Mouse (Mus musculus) neural tube, embryonic 12.5 days (tissue): ENCODE data around the gene Mmp17. TPM values are rescaled to one million over a fixed set of nuclear protein-coding genes. Genes with fewer than 3 reads are reported as not detected.
A peak's percentile ranks its signal among the peaks of the same experiment; 100 is the strongest.

Source experiments
- ATAC-seq: fragments of 200-750 bp; cut with Nextera tagmentation; 2 replicates; pipeline ENCODE4 v1.8.0; 2017; ENCODE audit warnings: low read depth, mild to moderate bottlenecking, moderate TSS enrichment, moderate library complexity; ENCODE audit not compliant: low FRiP score
- H3K27ac ChIP-seq: fragments of 300-500 bp; sonication (generic); 2 replicates; pipeline ENCODE4 v1.5.1; 2016
- H3K27me3 ChIP-seq: fragments of 300-500 bp; sonication (generic); replicated peaks from 2 replicates; pipeline ENCODE4 v1.6.1; 2016; ENCODE audit warnings: mild to moderate bottlenecking
- H3K36me3 ChIP-seq: fragments of 300-500 bp; sonication (generic); 2 replicates; pipeline ENCODE4 v1.6.1; 2016; ENCODE audit warnings: mild to moderate bottlenecking
- H3K4me1 ChIP-seq: fragments of 300-500 bp; sonication (generic); 2 replicates; pipeline ENCODE4 v1.6.1; 2016
- H3K4me2 ChIP-seq: fragments of 300-500 bp; sonication (generic); replicated peaks from 2 replicates; pipeline ENCODE4 v1.6.1; 2016; ENCODE audit warnings: mild to moderate bottlenecking
- H3K4me3 ChIP-seq: fragments of 300-500 bp; sonication (generic); 2 replicates; pipeline ENCODE4 v1.5.1; 2016
- H3K9ac ChIP-seq: fragments of 300-500 bp; sonication (generic); 2 replicates; pipeline ENCODE4 v1.6.1; 2016; ENCODE audit warnings: mild to moderate bottlenecking
- H3K9me3 ChIP-seq: fragments of 300-500 bp; sonication (generic); 2 replicates; pipeline ENCODE4 v1.6.1; 2016; ENCODE audit warnings: mild to moderate bottlenecking
- WGBS: fragments of 180-500 bp; shearing (Covaris S2); methylation state at CpG from one replicate; pipeline ENCODE4 v1.1.7; 2016; 5-methylcytosine and 5-hydroxymethylcytosine counted together
- polyA plus RNA-seq: library from polyadenylated mRNA; unstranded; fragments of >200 nt; fragmentation: Nextera tagmentation; extraction: Ambion mirVana; gene quantifications from 2 replicates; pipeline ENCODE4 v1.2.1, GENCODE M21; 2016

Mmp17 gene
- 6.7 and 6.9 TPM in 2 replicates for polyA plus RNA-seq

- H3K27ac ChIP-seq, result no peak within 1 kb of the TSS
- H3K4me1 ChIP-seq, result peaks cover 30% of the 10 kb centered on the region
- peak within 1 kb of the TSS; percentile 71 for H3K9ac ChIP-seq
- H3K9me3 ChIP-seq, result no peaks in the 10 kb centered on the region
- WGBS, result under 1% methylated on average over 80 of the region's 80 CpGs
- H3K27me3 ChIP-seq, result peaks cover 40% of the 10 kb centered on the region
- peak within 1 kb of the TSS; percentile 97 for H3K4me2 ChIP-seq
- ATAC-seq, result peak; percentile 85
- peak within 1 kb of the TSS; percentile 77 for H3K4me3 ChIP-seq
- H3K36me3 ChIP-seq, result no peaks in the 10 kb centered on the region
Measured at GRCm38 (mm10) chr5:129583761-129584582, at the start of gene Mmp17. TSS of gene Mmp17 (plus strand) at chr5:129584169.

- no peak overlapping the region for H3K9ac ChIP-seq
- no peak overlapping the region for H3K4me3 ChIP-seq
- ATAC-seq, result no peak
- H3K4me1 ChIP-seq, result no peaks in the 10 kb centered on the region
- no peak overlapping the region for H3K27ac ChIP-seq
- peaks cover 34% of the 10 kb centered on the region for H3K36me3 ChIP-seq
- H3K4me2 ChIP-seq, result no peak overlapping the region
- no peaks in the 10 kb centered on the region for H3K9me3 ChIP-seq
- 93% methylated on average over 2 of the region's 2 CpGs for WGBS
- H3K27me3 ChIP-seq, result no peaks in the 10 kb centered on the region
Measured at GRCm38 (mm10) chr5:129534500-129534899, 49.5 kb upstream of the Mmp17 start.

DNA sequence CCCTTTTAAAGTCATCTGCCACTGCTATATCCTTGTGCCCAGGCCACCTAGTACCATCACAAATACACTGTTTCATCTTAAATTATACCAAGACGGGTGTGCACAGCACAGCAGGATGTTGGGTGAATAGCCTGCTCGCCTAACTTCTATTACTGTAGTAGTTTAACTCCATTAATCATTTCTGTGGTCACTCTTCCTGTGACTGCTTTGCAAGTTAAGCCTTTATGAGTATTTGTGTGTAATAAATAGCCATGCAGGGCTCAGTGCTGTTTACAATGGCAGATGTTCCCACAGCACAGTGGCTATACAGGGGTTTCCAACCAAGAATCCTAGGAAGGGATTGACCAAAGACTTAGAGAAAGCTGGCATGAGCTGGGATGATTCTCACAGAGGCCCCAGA lies 48.9 kb upstream of the Mmp17 start:
- Histone ChIP-seq H3K4me1 (no peaks in the 10 kb centered on the region), H3K27me3 (no peaks in the 10 kb centered on the region), H3K27ac (no peak overlapping the region), H3K4me3 (no peak overlapping the region), H3K4me2 (no peak overlapping the region), H3K9ac (no peak overlapping the region), H3K36me3 (peaks cover 34% of the 10 kb centered on the region), H3K9me3 (no peaks in the 10 kb centered on the region)
- WGBS, result 87% methylated on average over 2 of the region's 2 CpGs
- ATAC-seq, result no peak

DNA sequence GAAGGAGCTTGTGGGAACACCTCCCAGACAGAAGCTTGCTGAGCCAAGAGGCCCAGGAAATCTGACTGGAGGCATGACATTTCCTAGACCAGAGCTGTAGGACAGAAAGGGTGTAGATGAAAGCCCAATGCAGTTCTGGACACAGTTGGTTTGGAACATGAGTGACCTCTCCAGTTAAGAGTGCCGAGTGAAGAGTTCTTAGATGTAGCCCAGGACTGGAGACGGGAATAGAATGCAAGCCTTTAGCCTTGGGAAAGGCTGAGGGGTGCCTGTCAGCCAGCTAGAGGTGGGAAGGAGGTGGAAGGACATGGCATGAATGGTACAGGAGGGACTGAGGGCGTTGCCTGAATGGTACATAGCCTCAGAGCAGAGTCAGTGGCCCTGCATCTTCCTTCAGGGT lies 48.5 kb upstream of the Mmp17 start:
- Histone ChIP-seq H3K9ac (no peak overlapping the region), H3K27ac (no peak overlapping the region), H3K4me1 (no peaks in the 10 kb centered on the region), H3K4me2 (no peak overlapping the region), H3K9me3 (no peaks in the 10 kb centered on the region), H3K4me3 (no peak overlapping the region), H3K36me3 (peaks cover 37% of the 10 kb centered on the region), H3K27me3 (no peaks in the 10 kb centered on the region)
- WGBS, result over 99% methylated on average over 3 of the region's 3 CpGs
- ATAC-seq, result no peak

- H3K9ac ChIP-seq, result no peak overlapping the region
- 94% methylated on average over 4 of the region's 4 CpGs for WGBS
- H3K27me3 ChIP-seq, result no peaks in the 10 kb centered on the region
- no peak for ATAC-seq
- H3K36me3 ChIP-seq, result peaks cover 60% of the 10 kb centered on the region
- no peaks in the 10 kb centered on the region for H3K4me1 ChIP-seq
- H3K4me2 ChIP-seq, result no peak overlapping the region
- no peaks in the 10 kb centered on the region for H3K9me3 ChIP-seq
- no peak overlapping the region for H3K4me3 ChIP-seq
- H3K27ac ChIP-seq, result no peak overlapping the region
Measured at GRCm38 (mm10) chr5:129538826-129539225, 45.1 kb upstream of the Mmp17 start.

DNA sequence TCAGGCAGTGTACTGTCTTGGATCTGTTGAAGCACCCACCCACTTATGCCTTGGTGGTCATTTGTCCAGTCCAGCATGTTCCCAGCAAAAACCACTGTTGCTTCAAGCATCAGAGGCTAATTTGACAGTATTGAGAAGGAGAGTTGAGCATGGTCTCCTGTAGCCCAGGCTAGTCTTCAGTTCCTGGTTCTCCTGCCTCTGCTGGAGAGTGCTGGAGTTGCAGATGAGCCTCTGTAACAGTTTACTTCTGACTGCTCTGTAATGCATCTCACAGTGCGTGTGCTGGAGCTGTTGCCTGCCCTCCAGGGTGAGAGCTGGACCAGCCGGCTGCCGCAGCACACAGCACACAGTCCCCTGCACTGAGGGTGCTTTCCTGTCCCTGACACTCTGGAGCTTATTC lies 41.7 kb upstream of the Mmp17 start:
- Histone ChIP-seq H3K4me1 (no peaks in the 10 kb centered on the region), H3K4me2 (no peak overlapping the region), H3K9ac (no peak overlapping the region), H3K36me3 (peaks cover 79% of the 10 kb centered on the region), H3K27me3 (no peaks in the 10 kb centered on the region), H3K9me3 (no peaks in the 10 kb centered on the region), H3K27ac (no peak overlapping the region), H3K4me3 (no peak overlapping the region)
- 90% methylated on average over 3 of the region's 3 CpGs for WGBS
- ATAC-seq, result no peak

- Histone ChIP-seq H3K36me3 (peaks cover 91% of the 10 kb centered on the region), H3K9ac (no peak overlapping the region), H3K4me2 (no peak overlapping the region), H3K27ac (no peak overlapping the region), H3K4me3 (no peak overlapping the region), H3K9me3 (no peaks in the 10 kb centered on the region), H3K4me1 (no peaks in the 10 kb centered on the region), H3K27me3 (no peaks in the 10 kb centered on the region)
- 88% methylated on average over 9 of the region's 9 CpGs for WGBS
- ATAC-seq, result no peak
Measured at GRCm38 (mm10) chr5:129545787-129546186, 38.2 kb upstream of the Mmp17 start.

DNA sequence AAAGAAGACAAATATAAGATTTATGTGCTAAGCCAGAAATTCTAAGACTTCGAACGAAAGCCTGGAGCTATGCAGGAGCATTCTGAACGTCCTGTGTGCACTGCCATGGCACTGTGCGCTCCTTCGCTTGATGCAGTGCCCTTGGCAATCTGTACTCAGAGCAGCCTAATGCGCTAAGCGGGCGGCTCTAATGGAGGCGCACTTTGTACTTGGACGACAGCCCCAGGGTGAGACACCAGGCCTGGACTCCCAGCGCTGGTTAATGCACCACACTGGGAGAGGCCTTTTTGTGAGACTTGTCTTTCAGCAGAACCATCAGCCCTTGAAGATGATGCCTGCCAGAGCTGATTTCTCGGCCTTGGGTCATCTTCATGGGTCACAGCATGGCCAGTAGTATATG lies 34.3 kb upstream of the Mmp17 start:
- ATAC-seq, result no peak
- no peak overlapping the region for H3K4me3 ChIP-seq
- peaks cover 92% of the 10 kb centered on the region for H3K36me3 ChIP-seq
- no peaks in the 10 kb centered on the region for H3K4me1 ChIP-seq
- no peak overlapping the region for H3K9ac ChIP-seq
- H3K27ac ChIP-seq, result no peak overlapping the region
- H3K4me2 ChIP-seq, result no peak overlapping the region
- WGBS, result 91% methylated on average over 12 of the region's 12 CpGs
- no peaks in the 10 kb centered on the region for H3K27me3 ChIP-seq
- H3K9me3 ChIP-seq, result no peaks in the 10 kb centered on the region

GRCm38 (mm10) chr5:129550790-129551189 lies 33.2 kb upstream of the Mmp17 start:
- ATAC-seq, result no peak
- no peak overlapping the region for H3K4me3 ChIP-seq
- no peaks in the 10 kb centered on the region for H3K4me1 ChIP-seq
- peaks cover 95% of the 10 kb centered on the region for H3K36me3 ChIP-seq
- no peak overlapping the region for H3K27ac ChIP-seq
- no peaks in the 10 kb centered on the region for H3K27me3 ChIP-seq
- H3K4me2 ChIP-seq, result no peak overlapping the region
- no peaks in the 10 kb centered on the region for H3K9me3 ChIP-seq
- no peak overlapping the region for H3K9ac ChIP-seq
- 98% methylated on average over 6 of the region's 6 CpGs for WGBS

DNA sequence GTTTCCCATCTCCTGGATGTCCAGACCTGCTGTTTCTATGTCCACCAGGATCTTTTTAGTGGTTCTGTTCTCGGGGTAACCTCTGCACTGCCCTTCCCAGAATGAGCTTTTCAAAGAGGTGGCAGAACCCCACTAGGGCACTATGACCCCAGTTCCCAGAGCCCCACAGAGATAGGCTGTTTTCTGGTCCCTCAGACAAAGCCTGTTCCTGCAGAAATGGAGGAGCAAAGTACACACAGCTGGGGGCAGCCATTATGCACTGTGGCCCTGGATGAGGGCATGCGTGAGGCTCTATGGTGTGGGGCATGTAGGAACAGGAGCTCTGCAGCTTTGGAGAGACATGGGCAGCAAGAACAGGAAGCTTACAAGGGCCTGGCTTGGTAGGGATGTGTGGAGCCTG lies 32.0 kb upstream of the Mmp17 start:
- 90% methylated on average over 2 of the region's 2 CpGs for WGBS
- no peak overlapping the region for H3K4me3 ChIP-seq
- H3K9ac ChIP-seq, result no peak overlapping the region
- peaks cover 94% of the 10 kb centered on the region for H3K36me3 ChIP-seq
- no peaks in the 10 kb centered on the region for H3K9me3 ChIP-seq
- H3K27me3 ChIP-seq, result no peaks in the 10 kb centered on the region
- H3K4me1 ChIP-seq, result no peaks in the 10 kb centered on the region
- no peak overlapping the region for H3K4me2 ChIP-seq
- ATAC-seq, result no peak
- no peak overlapping the region for H3K27ac ChIP-seq

- H3K4me3 ChIP-seq, result no peak overlapping the region
- no peak overlapping the region for H3K4me2 ChIP-seq
- peaks cover 92% of the 10 kb centered on the region for H3K36me3 ChIP-seq
- H3K4me1 ChIP-seq, result no peaks in the 10 kb centered on the region
- WGBS, result 93% methylated on average over 6 of the region's 6 CpGs
- H3K27me3 ChIP-seq, result no peaks in the 10 kb centered on the region
- no peak overlapping the region for H3K27ac ChIP-seq
- H3K9ac ChIP-seq, result no peak overlapping the region
- no peak for ATAC-seq
- H3K9me3 ChIP-seq, result no peaks in the 10 kb centered on the region
Measured at GRCm38 (mm10) chr5:129553642-129554041, 30.3 kb upstream of the Mmp17 start.

- no peak overlapping the region for H3K4me2 ChIP-seq
- 86% methylated on average over 5 of the region's 5 CpGs for WGBS
- H3K9ac ChIP-seq, result no peak overlapping the region
- no peak overlapping the region for H3K27ac ChIP-seq
- H3K9me3 ChIP-seq, result no peaks in the 10 kb centered on the region
- no peak for ATAC-seq
- H3K36me3 ChIP-seq, result peaks cover 83% of the 10 kb centered on the region
- H3K4me3 ChIP-seq, result no peak overlapping the region
- H3K27me3 ChIP-seq, result no peaks in the 10 kb centered on the region
- no peaks in the 10 kb centered on the region for H3K4me1 ChIP-seq
Measured at GRCm38 (mm10) chr5:129558591-129558990, 25.4 kb upstream of the Mmp17 start.

- ATAC-seq, result no peak
- Histone ChIP-seq H3K4me1 (no peaks in the 10 kb centered on the region), H3K9me3 (no peaks in the 10 kb centered on the region), H3K9ac (no peak overlapping the region), H3K27ac (no peak overlapping the region), H3K4me2 (no peak overlapping the region), H3K4me3 (no peak overlapping the region), H3K36me3 (peaks cover 83% of the 10 kb centered on the region), H3K27me3 (no peaks in the 10 kb centered on the region)
- 64% methylated on average over 11 of the region's 11 CpGs for WGBS
Measured at GRCm38 (mm10) chr5:129559283-129559682, 24.7 kb upstream of the Mmp17 start.
